9 mouse cellular contexts compared by ENCODE assay signal in the genomic region with DNA sequence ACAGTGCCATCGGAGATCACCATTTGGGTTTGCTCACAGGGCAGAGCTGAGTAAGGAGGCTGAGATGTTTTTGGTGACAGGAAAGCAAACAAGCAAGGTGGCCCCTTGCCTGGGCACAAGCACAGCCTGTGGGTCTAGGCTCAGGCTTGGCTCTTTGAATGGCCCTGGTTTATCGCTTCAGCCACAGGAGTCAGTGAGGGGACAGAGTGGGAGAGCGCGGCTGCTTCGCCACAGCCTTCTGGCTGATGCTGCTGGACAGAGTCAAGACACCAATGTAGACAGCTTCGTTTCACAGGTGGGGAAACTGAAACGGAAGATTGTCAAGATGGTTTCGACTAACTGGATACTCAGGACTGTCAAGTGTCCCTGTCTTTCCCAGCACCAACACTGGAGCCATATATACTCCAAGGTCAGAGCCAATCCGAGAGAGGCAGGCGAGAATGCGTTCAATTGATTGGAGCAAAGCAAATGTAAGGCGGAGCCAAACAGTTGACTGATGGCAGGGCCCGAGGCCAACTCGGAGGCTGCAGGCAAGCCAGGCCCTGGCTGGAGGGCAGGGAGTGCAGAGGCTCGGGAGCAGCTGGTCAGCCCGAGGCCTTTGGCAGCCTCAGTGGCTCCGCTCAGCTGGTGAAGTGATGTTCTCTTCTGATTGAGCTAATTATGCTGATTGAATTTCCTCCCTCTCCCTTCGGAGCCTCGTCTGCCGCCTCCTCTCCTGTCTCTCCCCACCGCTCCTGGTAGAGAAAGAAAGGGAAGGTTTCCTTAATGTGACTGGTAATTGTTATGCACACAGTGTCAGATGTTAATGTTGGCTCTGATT.
A peak's percentile ranks its signal among the peaks of the same experiment; 100 is the strongest.
DNase-seq lines count a peak whose midpoint lies in the region; ATAC-seq lines count a peak whose summit lies in the region.
"Had no signal": no experiment of that assay in that cellular context is flagged by ENCODE, and none has a peak within 500 bp of the region (broad histone marks: within the 10 kb centered on the region; RNA-seq: fewer than 3 reads in every experiment).

No protein-coding gene starts in this region.

- H3K9me3 ChIP-seq in hindbrain, embryonic 13.5 days = no peaks in the 10 kb centered on the region
- no peaks in the 10 kb centered on the region for H3K9me3 ChIP-seq in midbrain, embryonic 15.5 days

- DNase-seq in adrenal gland, adult 18-20 months (ENCODE audit: low spot score in 2 of 2) = peak; percentile 15 to 29
- DNase-seq in cerebellum, adult 8-10 months = peak; percentile 23
- peak; percentile 52 for DNase-seq in forelimb bud, embryonic 11.5 days (ENCODE audit: low read depth, low spot score)
- peak; percentile 54 to 69 for DNase-seq in layer of hippocampus, postnatal 25 days (ENCODE audit: extremely low spot score in 1 of 2, low spot score in 1 of 2)
- no peak for DNase-seq in spleen, adult 18-20 months

- peaks cover 34% of the 10 kb centered on the region for H3K4me1 ChIP-seq in hindbrain, embryonic 13.5 days (replicated peaks)
- peaks cover 17% of the 10 kb centered on the region for H3K4me1 ChIP-seq in midbrain, embryonic 15.5 days

- peak overlapping the region; percentile 41 for H3K4me2 ChIP-seq in hindbrain, embryonic 13.5 days
- peak overlapping the region; percentile 43 for H3K4me2 ChIP-seq in midbrain, embryonic 15.5 days

- no peaks in the 10 kb centered on the region for H3K36me3 ChIP-seq in hindbrain, embryonic 13.5 days
- H3K36me3 ChIP-seq in midbrain, embryonic 15.5 days (replicated peaks) = no peaks in the 10 kb centered on the region

- 0 out of 2 replicates have a peak overlapping the region, but pooled peaks have one; percentile 1 for H3K4me3 ChIP-seq in hindbrain, embryonic 13.5 days
- no peak overlapping the region for H3K4me3 ChIP-seq in midbrain, embryonic 15.5 days
- H3K4me3 ChIP-seq: erythroblast, embryonic 14.5 days had no signal

- peak overlapping the region; percentile 69 for H3K27ac ChIP-seq in hindbrain, embryonic 13.5 days
- peak overlapping the region; percentile 38; the same call in 1 of the 2 replicates for H3K27ac ChIP-seq in midbrain, embryonic 15.5 days

- 14% methylated on average over 19 of the region's 21 CpGs for WGBS in hindbrain, embryonic 13.5 days
- 13% methylated on average over 21 of the region's 21 CpGs for WGBS in midbrain, embryonic 15.5 days

- ATAC-seq in hindbrain, embryonic 13.5 days (ENCODE audit: low FRiP score) = peak; percentile 75
- peak; percentile 90 for ATAC-seq in midbrain, embryonic 15.5 days (replicated peaks)
- no peak for ATAC-seq in inflammation-experienced regulatory T-cells, adult 6 months

- peak overlapping the region; percentile 57 for H3K9ac ChIP-seq in hindbrain, embryonic 13.5 days
- no peak overlapping the region for H3K9ac ChIP-seq in midbrain, embryonic 15.5 days

- H3K27me3 ChIP-seq in hindbrain, embryonic 13.5 days = peaks cover 43% of the 10 kb centered on the region
- no peaks in the 10 kb centered on the region for H3K27me3 ChIP-seq in midbrain, embryonic 15.5 days (replicated peaks)

Comparison
In these comparisons a context has a peak if more than half of its experiments do, and no peak if none do; other contexts are left out.
1. DNase-seq: peak in adrenal gland, adult 18-20 months (2 of 2), cerebellum, adult 8-10 months (single experiment), forelimb bud, embryonic 11.5 days (single experiment) and layer of hippocampus, postnatal 25 days (2 of 2); none in spleen, adult 18-20 months (0 of 2).